ENCODE assay signal across 31 mouse cellular contexts in genomic region chr9:81637486-81637885, GRCm38 (mm10). TPM values are rescaled to one million over a fixed set of nuclear protein-coding genes. Genes with fewer than 3 reads are reported as not detected.
"Had no signal": no experiment of that assay in that cellular context is flagged by ENCODE, and none has a peak within 500 bp of the region (broad histone marks: within the 10 kb centered on the region; RNA-seq: fewer than 3 reads in every experiment).

No protein-coding gene starts in this region.

- DNase-seq: heart, postnatal 10 days; heart, postnatal 14 days; heart, postnatal 36 days; heart, postnatal 4 days; kidney, adult 11 months; kidney, adult 18-20 months; kidney, adult 2 months; kidney, adult 8-10 months; kidney, adult 9 months; kidney, postnatal 10 days; kidney, postnatal 14 days; kidney, postnatal 25 days; kidney, postnatal 36 days; kidney, postnatal 4 days; layer of hippocampus, adult 9-11 months; layer of hippocampus, postnatal 36 days had no signal

- H3K27ac ChIP-seq: heart, embryonic 13.5 days; heart, embryonic 15.5 days; hindbrain, embryonic 10.5 days; hindbrain, embryonic 12.5 days; hindbrain, embryonic 13.5 days; hindbrain, embryonic 14.5 days; hindbrain, embryonic 15.5 days; hindbrain, postnatal 0 days; intestine, embryonic 15.5 days; kidney, embryonic 15.5 days; kidney, postnatal 0 days; layer of hippocampus, adult 2 months; left cerebral cortex, adult 2 months had no signal

- H3K4me3 ChIP-seq: heart, embryonic 12.5 days; heart, embryonic 13.5 days; heart, embryonic 15.5 days; hindbrain, embryonic 10.5 days; hindbrain, embryonic 12.5 days; hindbrain, embryonic 13.5 days; hindbrain, embryonic 15.5 days; intestine, embryonic 15.5 days; kidney, embryonic 15.5 days; layer of hippocampus, adult 2 months; left cerebral cortex, adult 2 months had no signal

- H3K9me3 ChIP-seq: heart, embryonic 12.5 days; heart, embryonic 13.5 days; heart, embryonic 15.5 days; hindbrain, embryonic 10.5 days; hindbrain, embryonic 12.5 days; hindbrain, embryonic 13.5 days; hindbrain, embryonic 15.5 days; intestine, embryonic 15.5 days; kidney, embryonic 15.5 days had no signal

- H3K4me1 ChIP-seq: intestine, embryonic 15.5 days had no signal

- H3K27me3 ChIP-seq: heart, embryonic 12.5 days had no signal

- H3K9ac ChIP-seq: heart, embryonic 12.5 days; heart, embryonic 13.5 days; heart, embryonic 15.5 days; hindbrain, embryonic 12.5 days; hindbrain, embryonic 13.5 days; hindbrain, embryonic 14.5 days; hindbrain, embryonic 15.5 days; intestine, embryonic 15.5 days; kidney, embryonic 15.5 days had no signal

- H3K36me3 ChIP-seq: heart, embryonic 12.5 days; heart, embryonic 13.5 days; heart, embryonic 15.5 days; hindbrain, embryonic 10.5 days; hindbrain, embryonic 12.5 days; hindbrain, embryonic 13.5 days; hindbrain, embryonic 15.5 days; intestine, embryonic 15.5 days; kidney, embryonic 15.5 days had no signal

RNA-seq across cellular contexts. Expression of gene Htr1b, which starts 3.9 kb away (rescaled TPM):
- polyA plus RNA-seq: inflammation-experienced regulatory T-cells, adult 6 months had no signal
